Mouse (Mus musculus): ENCODE data around the gene Chchd6.

Chchd6 gene

GRCm38 (mm10) chr6:89354076-89354475 is 241.4 kb downstream of the Chchd6 start:
- no peak for DNase-seq

GRCm38 (mm10) chr6:89353101-89353500 is 242.4 kb downstream of the Chchd6 start:
- no peak for DNase-seq

GRCm38 (mm10) chr6:89351441-89352137 is 243.9 kb downstream of the Chchd6 start:
- DNase-seq: peak; percentile 57

- DNase-seq: no peak
These were observed 244.9 kb downstream of the Chchd6 start for GRCm38 (mm10) chr6:89350520-89350919.

- no peak for DNase-seq
These were observed 245.4 kb downstream of the Chchd6 start for GRCm38 (mm10) chr6:89350037-89350515.

GRCm38 (mm10) chr6:89348363-89348762 is 247.1 kb downstream of the Chchd6 start:
- peak; percentile 62 for DNase-seq

- DNase-seq: no peak
These were observed 247.7 kb downstream of the Chchd6 start for GRCm38 (mm10) chr6:89347792-89348191.

GRCm38 (mm10) chr6:89345855-89346254 is 249.6 kb downstream of the Chchd6 start:
- no peak for DNase-seq

GRCm38 (mm10) chr6:89345486-89345785 is 250.0 kb downstream of the Chchd6 start:
- DNase-seq: no peak

GRCm38 (mm10) chr6:89344613-89345485 is 250.6 kb downstream of the Chchd6 start:
- DNase-seq: no peak

- no peak for DNase-seq
These were observed 253.5 kb downstream of the Chchd6 start for GRCm38 (mm10) chr6:89341981-89342380.

GRCm38 (mm10) chr6:89339447-89339846 is 256.0 kb downstream of the Chchd6 start:
- DNase-seq: peak; percentile 60

- no peak for DNase-seq
These were observed 256.7 kb downstream of the Chchd6 start for GRCm38 (mm10) chr6:89338733-89339132.

- no peak for DNase-seq
These were observed 257.9 kb downstream of the Chchd6 start for GRCm38 (mm10) chr6:89337574-89337973.

- no peak for DNase-seq
These were observed 261.3 kb downstream of the Chchd6 start for GRCm38 (mm10) chr6:89333964-89334702.
